Mouse (Mus musculus): ENCODE results near the gene Wasf1.

The Wasf1 gene

DNA sequence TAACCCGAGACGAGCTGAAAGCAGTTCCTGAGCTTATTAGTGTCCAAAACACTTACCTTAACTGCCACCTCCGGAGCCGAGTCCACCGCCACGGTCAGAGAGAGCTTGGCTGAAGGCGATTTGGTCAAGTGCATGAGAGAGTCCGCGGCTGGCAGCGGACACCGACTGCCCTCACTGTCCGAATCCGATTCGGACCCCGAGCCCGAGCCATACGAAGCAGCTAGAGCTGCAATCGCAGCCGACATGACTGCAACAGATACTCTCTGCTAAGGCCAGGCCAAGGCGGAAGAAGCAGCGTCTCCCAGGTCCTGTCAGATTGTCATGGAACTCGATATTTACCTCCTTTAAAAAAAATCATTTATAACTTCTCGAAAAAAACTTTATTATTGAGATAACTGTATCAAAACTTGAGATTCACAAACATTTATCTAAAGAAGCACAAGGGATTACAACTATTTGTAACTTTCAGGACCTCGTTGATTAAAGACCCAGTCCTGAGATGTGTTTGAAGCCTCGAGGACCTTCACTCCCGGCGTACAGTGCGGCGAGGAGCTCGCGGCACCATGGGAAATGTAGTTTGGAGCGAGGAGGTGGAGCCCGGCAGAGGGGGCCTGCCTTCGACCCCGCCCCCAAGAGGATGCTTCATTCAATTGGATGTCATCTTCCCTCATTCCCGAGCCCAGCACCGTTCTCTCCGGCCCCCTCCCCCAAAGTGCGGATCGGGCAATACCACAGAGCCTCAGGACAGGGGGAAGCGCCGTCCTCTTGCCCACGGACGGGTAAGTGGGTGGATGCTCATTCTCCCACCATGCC, at the start of gene Wasf1, which contains the start of gene Cdc40:
Gene Wasf1 (plus strand): TSS at position 645 of the 813 bp plus-strand sequence.
Gene Cdc40 (minus strand): TSS at position 481 of the 813 bp plus-strand sequence.
- peak; percentile 97 for DNase-seq (ENCODE audit: extremely low spot score, low read depth, low spot score)

DNA sequence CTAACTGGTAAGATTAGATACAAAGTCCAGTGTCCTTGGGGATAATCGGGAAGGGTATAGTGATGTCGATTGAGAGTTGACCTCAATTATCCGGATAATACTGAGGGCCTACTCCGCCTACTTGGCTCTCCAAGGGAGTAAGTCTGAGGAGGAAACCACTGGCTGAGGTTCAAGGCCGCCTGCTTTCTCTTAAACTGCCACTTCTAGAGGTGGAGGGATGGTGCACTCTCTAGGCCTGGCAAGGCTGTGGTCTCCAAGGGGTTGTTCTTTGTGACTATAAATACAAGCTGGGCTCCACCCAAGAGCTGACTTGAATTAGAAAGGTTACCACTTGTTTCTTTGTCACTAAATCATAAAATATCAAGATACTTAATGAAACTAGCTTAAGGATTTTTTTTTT, 43.2 kb upstream of the Wasf1 start:
- DNase-seq (ENCODE audit: extremely low spot score, low read depth, low spot score) = no peak

DNA sequence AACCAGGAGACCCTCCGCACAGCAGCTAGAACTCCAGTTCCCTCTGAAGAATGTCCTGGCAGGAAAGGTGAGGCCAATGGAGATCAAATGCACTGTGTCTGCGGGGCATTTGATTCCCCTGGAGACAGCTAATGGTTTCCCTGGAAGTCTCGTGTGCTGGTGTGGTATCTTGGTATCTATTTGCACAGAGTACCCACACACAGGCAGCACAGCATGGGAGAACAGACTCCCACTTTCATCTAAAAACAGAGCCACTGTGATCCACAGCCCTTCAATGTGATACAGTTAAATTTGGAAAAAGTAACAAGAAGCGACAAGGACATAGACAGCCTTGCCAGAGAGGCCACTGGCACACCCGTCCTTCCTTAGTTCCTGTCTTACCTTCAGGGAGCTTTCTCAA, 39.4 kb upstream of the Wasf1 start:
- DNase-seq (ENCODE audit: extremely low spot score, low read depth, low spot score) = no peak

DNA sequence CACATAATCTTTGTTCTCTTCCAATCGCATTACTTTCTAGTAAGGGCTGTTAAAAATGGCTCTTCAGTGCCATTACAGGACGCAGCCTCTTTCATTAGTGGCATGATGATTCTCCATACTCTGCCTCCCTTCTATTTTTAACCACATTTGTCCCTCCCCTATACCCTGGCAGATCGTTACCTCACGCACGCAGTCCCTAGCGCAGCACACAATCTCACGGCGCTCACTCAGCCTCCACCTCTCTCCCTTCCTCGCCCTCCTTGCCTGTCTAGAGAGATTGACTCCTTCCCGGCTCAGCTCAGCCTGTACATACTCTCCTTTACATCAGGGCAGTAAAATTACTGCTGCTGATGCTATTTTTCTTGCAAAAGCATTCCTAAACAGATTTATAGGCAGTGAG, 38.7 kb upstream of the Wasf1 start:
- DNase-seq (ENCODE audit: extremely low spot score, low read depth, low spot score) = no peak

DNA sequence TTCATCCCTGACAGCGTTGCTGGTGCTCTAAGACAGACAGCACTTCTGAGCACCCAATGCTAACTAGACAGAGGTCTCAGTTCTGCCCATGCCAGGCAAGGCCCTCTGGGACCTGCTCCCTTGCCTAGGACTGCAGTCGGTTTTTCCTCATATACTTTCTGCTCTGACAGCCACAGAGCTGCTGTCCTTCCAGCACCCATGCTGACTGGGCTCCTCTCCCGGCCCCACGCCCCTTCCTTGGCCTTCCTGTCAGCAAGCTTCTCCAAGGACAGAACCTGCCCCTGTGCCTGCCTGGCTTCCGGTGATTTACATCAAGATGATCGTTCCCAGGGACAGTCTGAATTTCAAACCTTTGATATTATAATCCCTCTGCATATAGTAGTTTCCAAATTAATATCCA, 37.6 kb upstream of the Wasf1 start:
- DNase-seq (ENCODE audit: extremely low spot score, low read depth, low spot score) = no peak

DNA sequence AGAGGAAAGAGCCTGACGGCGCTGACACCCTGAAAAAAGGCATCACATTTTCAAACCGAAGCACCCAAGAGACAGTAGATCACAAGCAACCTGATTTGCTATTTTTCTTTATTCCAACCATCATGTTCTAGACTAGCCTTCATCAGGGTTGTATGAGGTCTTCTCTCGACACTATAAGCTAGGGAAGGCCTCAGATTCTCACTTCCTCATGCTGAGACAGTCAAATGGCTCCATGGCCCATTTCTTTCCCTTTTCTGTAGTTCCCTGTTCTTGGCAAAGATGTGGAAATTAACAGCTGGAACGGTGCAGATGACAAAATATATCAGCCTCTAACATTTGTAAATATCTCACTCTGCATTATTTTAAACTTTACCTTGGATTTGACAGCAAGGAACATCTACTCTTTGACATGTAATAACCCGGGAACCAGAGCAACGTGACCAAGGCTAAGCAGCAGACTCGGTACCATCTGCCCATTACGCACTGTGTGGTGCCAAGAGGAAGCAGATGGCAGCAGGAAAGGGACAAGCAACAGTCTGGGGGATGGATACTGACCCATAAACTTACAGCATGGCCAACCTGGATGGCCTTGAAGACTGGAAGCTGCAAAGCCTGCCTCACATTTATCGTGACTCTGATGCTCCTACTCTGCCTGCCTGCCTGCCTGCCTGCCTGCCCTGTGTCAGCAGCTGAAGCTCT, 36.0 kb upstream of the Wasf1 start:
- DNase-seq (ENCODE audit: extremely low spot score, low read depth, low spot score) = no peak

DNA sequence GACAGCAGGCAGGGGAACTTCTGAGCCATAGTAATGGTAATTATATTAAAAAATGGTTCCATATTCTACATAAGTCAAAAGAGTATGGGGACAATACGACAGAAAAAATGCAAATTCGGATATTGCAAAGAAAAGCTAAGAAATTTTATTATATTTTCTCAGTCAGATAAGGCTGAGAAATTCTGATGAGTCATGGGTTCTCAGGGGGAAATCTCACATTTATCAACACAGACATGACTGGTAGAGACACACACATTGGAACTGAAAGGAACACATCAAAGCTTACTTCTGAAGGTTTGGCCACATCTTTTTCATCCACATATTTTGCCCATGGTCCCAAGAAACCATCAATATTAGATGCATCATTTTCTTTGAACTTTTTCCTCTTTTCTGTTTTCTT, 32.6 kb upstream of the Wasf1 start:
- no peak for DNase-seq (ENCODE audit: extremely low spot score, low read depth, low spot score)

DNA sequence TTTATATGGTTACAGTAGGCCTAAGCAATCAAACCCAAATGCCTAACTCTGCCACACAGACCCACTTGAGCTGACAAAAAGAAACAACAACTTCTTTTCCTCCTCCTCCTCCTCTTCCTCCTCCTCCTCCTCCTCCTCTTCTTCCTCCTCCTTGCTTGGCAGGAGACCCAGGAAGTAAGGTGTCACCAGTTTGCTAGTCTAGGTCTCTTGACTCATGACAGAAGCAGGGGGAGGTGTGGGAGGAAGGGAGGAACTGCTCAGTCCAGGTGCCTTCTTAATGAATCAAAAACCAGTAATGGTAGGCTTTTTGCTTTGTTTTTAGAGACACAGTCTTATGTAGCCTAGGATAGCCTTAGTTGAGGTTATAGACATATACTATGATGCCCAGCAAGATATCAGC, 32.1 kb upstream of the Wasf1 start:
- no peak for DNase-seq (ENCODE audit: extremely low spot score, low read depth, low spot score)

DNA sequence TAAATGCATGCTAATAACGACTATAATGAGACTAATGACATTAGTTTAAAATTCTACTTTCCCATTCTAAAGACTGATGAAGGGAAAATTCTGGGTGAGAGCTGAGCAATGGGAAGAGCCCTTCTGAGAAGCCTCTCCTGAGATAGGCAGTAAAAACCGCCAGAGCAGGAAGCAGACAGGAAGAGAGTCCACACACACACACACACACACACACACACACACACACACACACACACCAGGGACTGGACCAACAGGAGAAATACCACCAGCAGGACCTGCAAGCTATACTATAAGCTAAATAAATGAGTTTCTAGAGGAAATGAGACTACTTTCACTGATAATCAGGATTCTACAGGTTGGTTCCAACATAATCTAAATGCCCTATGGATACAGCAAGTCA, 27.7 kb upstream of the Wasf1 start:
- DNase-seq (ENCODE audit: extremely low spot score, low read depth, low spot score) = no peak

DNA sequence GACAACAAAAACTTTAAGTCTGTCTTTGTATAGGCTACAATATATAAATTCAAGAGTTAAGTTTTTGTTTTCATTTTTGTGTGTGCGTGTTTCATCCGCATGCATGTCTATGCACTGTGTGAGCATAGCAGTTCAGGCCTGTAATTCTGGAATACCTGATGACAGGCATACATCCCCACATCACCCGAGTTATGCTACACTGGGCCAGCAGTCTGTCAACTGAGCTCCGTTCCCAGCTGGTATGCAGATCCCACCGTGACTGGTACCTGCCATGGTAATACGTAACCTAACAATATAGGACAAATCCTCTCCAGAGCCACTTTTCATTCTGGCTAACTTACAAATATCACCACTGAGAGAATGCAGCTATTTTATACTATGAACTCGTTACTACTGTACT, 26.6 kb upstream of the Wasf1 start:
- DNase-seq (ENCODE audit: extremely low spot score, low read depth, low spot score) = no peak

DNA sequence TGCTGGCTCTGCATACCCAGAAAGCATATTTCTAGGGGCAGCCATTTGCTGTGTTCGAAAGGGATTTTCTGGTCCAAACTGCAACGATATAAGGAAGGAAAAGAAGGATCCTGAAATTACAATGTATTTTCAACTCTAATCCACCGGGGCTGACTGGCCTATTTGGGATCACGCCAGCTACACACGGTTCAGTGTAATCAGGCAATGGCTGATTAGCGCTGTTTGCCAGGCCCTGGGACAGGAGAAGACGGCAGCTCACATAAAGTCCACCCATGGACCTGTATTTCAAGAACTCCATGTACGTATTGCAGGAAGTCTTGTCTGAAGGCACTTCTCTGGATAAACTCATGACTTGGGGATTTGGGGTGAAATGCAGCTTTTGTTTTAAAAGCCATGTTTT, 25.7 kb upstream of the Wasf1 start:
- DNase-seq (ENCODE audit: extremely low spot score, low read depth, low spot score) = no peak

DNA sequence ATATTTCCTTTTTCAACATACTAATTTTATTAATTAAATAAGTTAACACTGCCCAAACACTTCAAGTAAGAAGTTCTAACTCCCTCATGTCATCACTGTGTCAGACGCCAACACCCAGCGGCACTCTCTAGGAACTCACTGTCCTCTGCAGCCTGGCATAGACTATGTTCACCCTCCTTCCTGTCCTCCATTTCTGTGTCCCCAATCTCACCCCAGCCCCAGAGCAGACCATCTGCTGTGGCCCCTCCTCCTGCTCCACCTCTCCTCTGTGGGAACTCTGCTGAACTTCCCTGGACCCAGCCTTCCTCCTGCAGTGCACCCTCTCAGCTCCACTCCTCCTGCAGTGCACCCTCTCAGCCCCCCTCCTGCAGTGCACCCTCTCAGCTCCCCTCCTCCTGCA, 15.2 kb upstream of the Wasf1 start:
- DNase-seq (ENCODE audit: extremely low spot score, low read depth, low spot score) = no peak

DNA sequence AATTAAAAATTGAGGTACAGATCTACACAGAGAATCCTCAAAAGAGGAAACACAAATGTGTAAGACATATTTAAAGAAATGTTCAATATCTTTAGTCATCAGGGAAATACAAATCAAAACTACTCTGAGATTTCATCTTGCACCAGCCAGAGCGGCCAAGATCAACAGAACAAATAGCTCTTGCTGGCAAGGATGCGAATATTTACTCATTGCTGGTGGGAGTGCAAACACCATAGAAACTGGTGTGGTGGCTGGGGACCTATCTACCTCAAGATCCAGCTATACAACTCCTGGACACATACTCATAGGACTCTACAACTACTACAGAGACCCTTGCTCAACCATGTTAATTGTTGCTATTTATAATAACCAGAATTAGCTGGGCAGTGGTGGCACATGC, 12.0 kb upstream of the Wasf1 start:
- no peak for DNase-seq (ENCODE audit: extremely low spot score, low read depth, low spot score)

DNA sequence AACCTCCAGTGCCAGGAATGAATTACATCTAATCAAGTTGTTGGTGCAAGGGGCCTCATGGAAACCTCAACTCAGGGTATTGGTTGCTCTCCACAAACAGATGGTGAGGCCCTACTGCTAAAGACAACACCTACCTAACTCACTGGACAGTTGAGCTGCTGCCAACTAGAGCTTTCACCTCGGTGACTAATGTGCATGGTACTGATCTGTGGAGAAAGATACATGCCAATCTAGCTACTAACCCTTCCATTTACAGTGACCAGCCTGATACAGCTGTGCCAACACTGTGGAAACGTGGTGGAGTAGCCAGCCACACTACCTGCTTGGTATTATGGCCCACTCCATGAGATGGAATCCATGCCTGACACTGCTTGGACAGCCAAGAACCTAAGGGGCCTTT, 11.2 kb upstream of the Wasf1 start:
- DNase-seq (ENCODE audit: extremely low spot score, low read depth, low spot score) = no peak

DNA sequence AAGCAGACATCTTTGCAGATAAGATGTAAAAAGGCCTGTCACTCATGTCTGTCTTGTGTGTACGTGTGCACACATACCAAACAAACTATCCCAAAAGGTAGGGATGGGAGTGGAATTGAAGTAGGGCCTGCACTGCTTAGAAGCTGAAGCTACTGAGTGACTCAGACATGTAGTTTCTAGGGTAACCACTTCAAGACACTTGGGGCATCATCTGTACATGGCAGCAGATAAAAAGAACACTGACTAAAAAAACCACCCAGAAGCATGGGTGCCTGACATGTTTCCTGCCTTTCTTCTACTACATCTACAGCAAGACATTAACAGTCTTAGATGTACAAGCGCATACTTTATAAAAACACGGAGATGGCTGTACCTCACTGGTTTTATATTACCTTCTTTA, 5.0 kb upstream of the Wasf1 start:
- DNase-seq (ENCODE audit: extremely low spot score, low read depth, low spot score) = no peak

DNA sequence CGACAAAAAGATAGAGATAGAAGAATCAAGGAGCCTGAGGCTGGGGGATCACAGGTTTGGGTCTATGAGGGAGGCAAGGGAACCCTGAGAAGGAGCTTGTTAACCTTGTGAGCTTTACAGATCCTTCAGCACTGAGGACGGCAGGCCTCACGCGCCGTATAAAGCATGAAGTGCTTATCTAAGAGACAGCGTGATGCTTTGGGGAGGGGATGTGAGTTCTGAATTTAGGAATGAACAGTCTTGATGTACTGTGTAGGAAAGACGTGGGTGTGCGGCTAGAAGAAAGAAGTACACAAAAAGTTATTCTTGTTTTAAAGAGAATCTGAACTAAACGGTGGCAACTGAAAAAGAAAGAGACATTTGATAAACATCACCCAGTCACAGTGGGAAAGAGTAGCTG, 3.3 kb upstream of the Wasf1 start:
- no peak for DNase-seq (ENCODE audit: extremely low spot score, low read depth, low spot score)

DNA sequence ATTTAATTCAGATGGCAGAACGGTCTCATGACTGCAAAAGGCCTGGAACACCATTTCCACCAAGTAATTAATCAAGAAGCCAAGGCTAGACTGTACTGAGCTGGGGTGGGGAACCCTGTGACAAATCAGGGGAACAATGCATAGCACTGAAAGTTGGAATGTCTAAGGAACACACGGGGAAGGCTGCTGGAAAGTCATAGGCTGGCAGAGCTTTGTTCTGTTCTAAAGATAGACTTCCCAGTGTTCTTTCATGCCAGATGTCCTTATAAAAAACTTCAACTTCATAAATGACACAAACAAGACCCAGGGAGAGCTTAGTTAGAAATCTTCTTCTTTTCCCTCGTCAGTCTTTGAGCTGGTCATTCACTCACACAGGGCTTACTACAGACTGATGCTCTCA, 2.0 kb upstream of the Wasf1 start:
- DNase-seq (ENCODE audit: extremely low spot score, low read depth, low spot score) = no peak

DNA sequence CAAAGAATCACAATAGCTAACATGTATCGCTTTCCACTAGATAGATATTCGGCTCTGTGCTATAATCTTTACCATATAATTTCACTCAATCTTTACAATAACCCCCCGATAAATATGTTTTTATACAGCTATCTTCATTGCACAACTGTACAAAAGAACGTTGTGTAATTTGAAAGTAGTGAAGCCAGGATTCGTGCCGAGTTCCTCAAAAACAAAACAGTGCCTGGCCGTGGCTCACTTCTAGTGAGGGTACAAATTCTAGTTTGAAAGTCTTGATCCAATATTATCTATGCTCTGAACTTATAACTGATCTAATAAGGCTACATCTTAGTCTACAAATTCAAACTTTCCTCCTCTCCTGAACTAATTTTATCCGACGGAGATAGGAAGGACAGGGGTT, 942 bp upstream of the Wasf1 start:
- DNase-seq (ENCODE audit: extremely low spot score, low read depth, low spot score) = no peak

DNA sequence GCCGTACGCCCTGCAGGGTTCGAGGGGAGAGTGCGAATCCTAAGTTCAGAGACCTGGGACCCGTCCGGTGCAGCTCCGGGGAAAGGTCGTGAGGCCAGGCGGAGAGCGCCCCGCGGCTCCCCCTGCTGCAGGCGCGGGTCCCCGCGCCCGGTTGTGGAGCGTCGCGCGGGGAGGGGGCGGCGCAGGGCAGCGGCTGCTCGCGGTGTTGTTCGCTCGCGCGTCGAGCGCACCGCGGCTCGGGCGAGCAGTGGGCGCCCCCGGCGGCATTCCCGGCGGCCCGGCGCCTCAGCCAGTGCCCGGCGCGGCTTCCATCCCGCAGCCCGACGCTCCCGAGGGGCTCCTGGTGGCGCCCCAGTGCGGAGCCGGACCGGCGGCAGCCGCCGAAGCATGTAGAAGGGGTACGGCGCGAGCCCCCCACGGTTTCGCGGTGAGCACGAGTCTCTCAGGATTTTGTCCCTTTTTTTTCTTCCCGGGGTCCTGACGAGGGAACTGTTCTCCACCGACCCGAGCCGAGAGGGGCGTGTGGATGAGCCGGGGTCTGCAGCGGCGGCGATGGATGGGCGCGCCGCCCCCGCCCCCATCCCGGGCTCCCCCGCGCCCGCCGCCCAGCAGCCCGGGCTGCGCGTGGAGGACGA, 486 bp downstream of the Wasf1 start:
- DNase-seq (ENCODE audit: extremely low spot score, low read depth, low spot score) = no peak

DNA sequence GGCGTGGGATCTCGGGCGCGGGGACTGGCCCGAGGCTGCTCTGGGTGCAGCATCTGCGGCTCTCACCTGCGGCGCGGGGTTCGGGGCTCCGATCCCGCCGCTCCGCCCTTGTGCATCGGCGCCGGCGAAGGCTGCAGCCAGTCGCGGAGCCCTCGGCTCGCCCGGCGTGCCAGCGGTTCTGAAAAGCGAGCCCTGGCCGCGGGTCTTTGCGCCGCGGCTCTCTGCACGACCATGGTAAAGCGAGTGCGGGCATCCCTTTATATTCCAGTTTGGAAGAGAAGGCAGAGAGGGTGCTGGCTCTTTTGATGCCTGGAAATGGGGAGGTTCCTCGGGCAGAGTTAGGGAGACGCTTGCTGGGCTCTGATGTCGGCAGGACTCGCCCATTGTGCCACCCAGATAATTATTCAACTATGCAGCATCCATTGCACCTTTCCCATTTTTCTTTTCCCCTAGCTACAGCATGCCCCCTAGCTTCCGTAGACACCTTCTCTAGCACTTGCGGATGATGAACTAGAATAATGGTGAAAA, 1.1 kb downstream of the Wasf1 start:
- DNase-seq (ENCODE audit: extremely low spot score, low read depth, low spot score) = no peak

DNA sequence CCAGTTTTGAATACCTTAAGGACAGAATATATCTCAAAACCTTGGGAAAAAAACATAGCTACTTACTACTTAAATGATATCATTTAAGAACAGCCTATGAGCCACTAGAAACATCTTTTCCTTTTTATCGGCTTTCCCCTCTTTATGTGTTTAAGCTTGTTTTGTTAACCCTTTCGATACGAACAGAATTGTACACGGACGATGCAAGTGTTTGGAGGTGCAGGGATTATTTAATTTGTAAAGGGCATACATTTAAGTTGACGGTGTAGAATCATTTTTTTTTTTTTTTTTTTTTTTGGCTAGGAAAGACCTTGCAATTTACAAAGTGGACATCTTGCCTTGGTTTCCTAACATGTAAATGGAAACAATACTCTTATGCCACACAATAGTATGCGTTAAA, 2.2 kb downstream of the Wasf1 start:
- no peak for DNase-seq (ENCODE audit: extremely low spot score, low read depth, low spot score)

DNA sequence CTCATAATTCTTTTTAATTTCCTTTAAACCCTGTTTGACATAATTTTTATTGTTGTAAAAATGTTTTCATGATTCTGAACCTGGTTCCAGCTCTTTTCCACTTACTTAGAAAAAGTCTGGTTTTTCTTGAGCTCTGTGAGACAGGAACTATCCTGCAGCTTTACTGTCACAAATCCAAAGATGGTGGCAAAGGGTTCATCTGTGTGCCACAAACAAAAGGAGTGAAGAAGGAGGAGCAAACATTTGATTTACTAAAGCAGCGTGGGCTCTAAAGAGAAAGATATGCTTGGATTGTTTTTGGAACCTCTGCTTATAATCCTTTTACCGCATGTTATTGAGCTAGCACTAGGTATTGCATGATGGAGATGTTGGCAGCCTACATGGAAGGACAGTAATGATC, 4.0 kb downstream of the Wasf1 start:
- DNase-seq (ENCODE audit: extremely low spot score, low read depth, low spot score) = no peak

Measured in hindlimb bud, embryonic 11.5 days (tissue).